Mouse (Mus musculus) brain, embryonic 14.5 days (tissue): ENCODE measurements around the gene Lztr1.

Source experiments
- CTCF ChIP-seq: fragments of 200-500 bp; IDR thresholded peaks from 2 replicates; pipeline ENCODE4 v1.5.1; 2012; ENCODE audit warnings: inconsistent platforms, mild to moderate bottlenecking, moderate library complexity, borderline replicate concordance; ENCODE audit not compliant: insufficient read depth, insufficient read length; ENCODE audit errors: extremely low read depth
- POLR2A ChIP-seq: fragments of 200-500 bp; IDR thresholded peaks from 2 replicates; pipeline ENCODE4 v1.6.1; 2012; ENCODE audit warnings: mild to moderate bottlenecking, inconsistent platforms, borderline replicate concordance; ENCODE audit not compliant: poor library complexity, insufficient read depth, insufficient read length, severe bottlenecking; ENCODE audit errors: extremely low read depth

GRCm38 (mm10) chr16:17536584-17536983 is 28.1 kb downstream of the Lztr1 start:
- no peak for TF ChIP-seq CTCF
- TF ChIP-seq POLR2A = no peak
